Mouse (Mus musculus): ENCODE results near the gene Pigh. TPM values are rescaled to one million over a fixed set of nuclear protein-coding genes. Genes with fewer than 3 reads are reported as not detected.

Gene Pigh
- total and polyA plus RNA-seq, 3 experiments: 14.7 to 60.1 (median 47.3) TPM

DNA sequence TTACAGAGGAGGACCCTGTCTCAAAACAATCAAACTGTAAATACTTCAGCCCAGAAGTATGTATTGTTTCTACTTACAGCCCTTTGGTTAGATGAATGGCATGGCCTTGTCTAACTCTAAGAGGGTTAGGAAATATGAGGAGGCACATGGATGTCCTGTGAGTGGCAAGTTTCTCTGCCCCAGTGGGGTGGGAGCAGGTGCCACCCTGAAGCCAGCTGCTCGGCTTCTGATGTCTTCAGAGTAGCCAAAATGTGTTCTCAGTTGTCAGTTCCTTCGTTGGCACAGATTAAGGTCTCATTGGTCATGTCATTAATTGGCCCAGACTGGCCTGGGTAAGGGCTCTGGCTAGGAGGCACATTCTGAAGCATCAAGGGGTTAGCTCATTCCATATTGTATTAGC is 39.6 kb downstream of the Pigh start:
- no peaks in the 10 kb centered on the region for H3K4me1 ChIP-seq (ENCODE audit: insufficient read depth, low read depth, low read length)
- no peaks in the 10 kb centered on the region for H3K9me3 ChIP-seq (replicated peaks)
- H3K36me3 ChIP-seq (replicated peaks): no peaks in the 10 kb centered on the region
- DNase-seq (ENCODE audit: low spot score): no peak
- TF ChIP-seq CTCF (IDR thresholded peaks at IDR 0.05; ENCODE audit: low read depth, low read length): no peak
- TF ChIP-seq TAL1 (conservative IDR thresholded peaks at IDR 0.05; ENCODE audit: low read depth, low read length): no peak
- TF ChIP-seq POLR2AphosphoS5 (IDR thresholded peaks at IDR 0.05; ENCODE audit: insufficient replicate concordance, low read depth, low read length): no peak
- no peak for TF ChIP-seq GATA1 (IDR thresholded peaks at IDR 0.05; ENCODE audit: borderline replicate concordance, low read length)
- no peak for TF ChIP-seq GATA2 (IDR thresholded peaks at IDR 0.05; ENCODE audit: borderline replicate concordance, low read depth, low read length)
- no peak overlapping the region for H3K4me3 ChIP-seq (ENCODE audit: low read depth, low read length)
- ATAC-seq (ENCODE audit: extremely low read depth, insufficient number of reproducible peaks, low FRiP score, poor library complexity, severe bottlenecking): no peak
- peaks cover 46% of the 10 kb centered on the region for H3K27me3 ChIP-seq (ENCODE audit: insufficient read depth, low read length)

- Histone ChIP-seq H3K4me1 (ENCODE audit: insufficient read depth, low read depth, low read length) (no peaks in the 10 kb centered on the region), H3K36me3 (replicated peaks) (no peaks in the 10 kb centered on the region), H3K27me3 (ENCODE audit: insufficient read depth, low read length) (peaks cover 42% of the 10 kb centered on the region), H3K9me3 (replicated peaks) (no peaks in the 10 kb centered on the region), H3K4me3 (ENCODE audit: low read depth, low read length) (no peak overlapping the region)
- ATAC-seq (ENCODE audit: extremely low read depth, insufficient number of reproducible peaks, low FRiP score, poor library complexity, severe bottlenecking) (no peak), DNase-seq (ENCODE audit: low spot score) (no peak)
- no peak for TF ChIP-seq GATA1 (IDR thresholded peaks at IDR 0.05; ENCODE audit: borderline replicate concordance, low read length)
- no peak for TF ChIP-seq CTCF (IDR thresholded peaks at IDR 0.05; ENCODE audit: low read depth, low read length)
- no peak for TF ChIP-seq GATA2 (IDR thresholded peaks at IDR 0.05; ENCODE audit: borderline replicate concordance, low read depth, low read length)
Measured at GRCm38 (mm10) chr12:79048898-79049297, 40.6 kb downstream of the Pigh start.

- DNase-seq (ENCODE audit: low spot score): no peak
- no peak for TF ChIP-seq GATA2 (IDR thresholded peaks at IDR 0.05; ENCODE audit: borderline replicate concordance, low read depth, low read length)
- no peak for TF ChIP-seq POLR2AphosphoS5 (IDR thresholded peaks at IDR 0.05; ENCODE audit: insufficient replicate concordance, low read depth, low read length)
- no peak for TF ChIP-seq TAL1 (conservative IDR thresholded peaks at IDR 0.05; ENCODE audit: low read depth, low read length)
- TF ChIP-seq GATA1 (IDR thresholded peaks at IDR 0.05; ENCODE audit: borderline replicate concordance, low read length): no peak
- TF ChIP-seq CTCF (IDR thresholded peaks at IDR 0.05; ENCODE audit: low read depth, low read length): no peak
- no peaks in the 10 kb centered on the region for H3K36me3 ChIP-seq (replicated peaks)
Measured at GRCm38 (mm10) chr12:79047203-79047602, 42.2 kb downstream of the Pigh start.

GRCm38 (mm10) chr12:79046171-79046570 is 43.3 kb downstream of the Pigh start:
- DNase-seq (ENCODE audit: low spot score) (no peak), ATAC-seq (ENCODE audit: extremely low read depth, insufficient number of reproducible peaks, low FRiP score, poor library complexity, severe bottlenecking) (no peak)
- no peaks in the 10 kb centered on the region for H3K36me3 ChIP-seq (replicated peaks)
- no peak overlapping the region for H3K4me3 ChIP-seq (ENCODE audit: low read depth, low read length)
- peaks cover 39% of the 10 kb centered on the region for H3K27me3 ChIP-seq (ENCODE audit: insufficient read depth, low read length)
- no peak for TF ChIP-seq POLR2AphosphoS5 (IDR thresholded peaks at IDR 0.05; ENCODE audit: insufficient replicate concordance, low read depth, low read length)
- no peak for TF ChIP-seq GATA1 (IDR thresholded peaks at IDR 0.05; ENCODE audit: borderline replicate concordance, low read length)
- TF ChIP-seq TAL1 (conservative IDR thresholded peaks at IDR 0.05; ENCODE audit: low read depth, low read length): no peak
- TF ChIP-seq CTCF (IDR thresholded peaks at IDR 0.05; ENCODE audit: low read depth, low read length): no peak
- no peak for TF ChIP-seq GATA2 (IDR thresholded peaks at IDR 0.05; ENCODE audit: borderline replicate concordance, low read depth, low read length)
- no peaks in the 10 kb centered on the region for H3K9me3 ChIP-seq (replicated peaks)
- peaks cover 7% of the 10 kb centered on the region for H3K4me1 ChIP-seq (ENCODE audit: insufficient read depth, low read depth, low read length)

More at GRCm38 (mm10) chr12:79047203-79047602, 42.2 kb downstream of the Pigh start:
- no peak for ATAC-seq (ENCODE audit: extremely low read depth, insufficient number of reproducible peaks, low FRiP score, poor library complexity, severe bottlenecking)
- H3K4me1 ChIP-seq (ENCODE audit: insufficient read depth, low read depth, low read length): no peaks in the 10 kb centered on the region
- H3K4me3 ChIP-seq (ENCODE audit: low read depth, low read length): no peak overlapping the region
- H3K27me3 ChIP-seq (ENCODE audit: insufficient read depth, low read length): peaks cover 42% of the 10 kb centered on the region
- H3K9me3 ChIP-seq (replicated peaks): no peaks in the 10 kb centered on the region

DNA sequence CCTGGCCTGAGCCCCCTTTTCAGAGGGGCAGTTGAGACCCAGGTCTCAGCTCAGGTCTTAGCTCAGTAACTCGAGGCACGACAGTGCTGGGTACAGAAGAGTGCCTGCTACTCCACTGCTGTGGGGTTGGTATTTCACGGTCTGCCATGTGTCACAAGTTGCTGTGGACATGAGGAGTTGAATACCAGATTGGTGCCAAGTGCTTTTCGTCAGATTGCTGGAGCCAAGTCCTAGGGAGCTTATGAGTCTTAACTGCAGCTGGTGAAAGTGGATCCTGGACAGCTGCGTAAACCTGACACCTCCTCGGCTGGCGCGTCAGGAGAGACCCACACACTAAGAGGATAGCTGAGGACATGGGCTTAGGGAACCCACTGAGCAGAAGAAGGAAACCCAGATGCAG is 44.8 kb downstream of the Pigh start:
- ATAC-seq (ENCODE audit: extremely low read depth, insufficient number of reproducible peaks, low FRiP score, poor library complexity, severe bottlenecking) (no peak), DNase-seq (ENCODE audit: low spot score) (no peak)
- H3K4me1 ChIP-seq (ENCODE audit: insufficient read depth, low read depth, low read length): peaks cover 7% of the 10 kb centered on the region
- no peak for TF ChIP-seq POLR2AphosphoS5 (IDR thresholded peaks at IDR 0.05; ENCODE audit: insufficient replicate concordance, low read depth, low read length)
- TF ChIP-seq CTCF (IDR thresholded peaks at IDR 0.05; ENCODE audit: low read depth, low read length): no peak
- TF ChIP-seq GATA1 (IDR thresholded peaks at IDR 0.05; ENCODE audit: borderline replicate concordance, low read length): no peak
- no peak for TF ChIP-seq GATA2 (IDR thresholded peaks at IDR 0.05; ENCODE audit: borderline replicate concordance, low read depth, low read length)
- TF ChIP-seq TAL1 (conservative IDR thresholded peaks at IDR 0.05; ENCODE audit: low read depth, low read length): no peak
- no peaks in the 10 kb centered on the region for H3K9me3 ChIP-seq (replicated peaks)
- peaks cover 38% of the 10 kb centered on the region for H3K27me3 ChIP-seq (ENCODE audit: insufficient read depth, low read length)
- H3K36me3 ChIP-seq (replicated peaks): no peaks in the 10 kb centered on the region
- H3K4me3 ChIP-seq (ENCODE audit: low read depth, low read length): no peak overlapping the region

DNA sequence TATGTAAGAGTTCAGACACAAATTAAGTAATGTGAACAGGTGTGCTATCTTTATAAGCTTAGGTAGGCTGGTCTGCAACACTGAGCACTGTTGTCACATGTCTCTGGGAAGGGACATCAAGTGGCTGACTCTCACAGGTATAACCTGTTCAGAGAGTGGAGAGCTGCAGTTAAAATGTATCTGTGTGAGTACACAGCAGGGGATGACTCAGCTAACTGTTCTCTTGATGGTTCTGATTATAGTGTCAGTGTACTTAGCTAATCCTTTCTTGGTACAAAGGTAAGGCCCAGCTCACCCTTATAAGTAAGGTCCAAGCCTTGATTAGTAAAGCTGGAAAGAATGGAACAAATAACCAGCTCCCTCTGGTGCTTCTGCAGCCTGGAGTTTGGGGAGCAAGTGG is 48.0 kb downstream of the Pigh start:
- H3K36me3 ChIP-seq (replicated peaks): no peaks in the 10 kb centered on the region
- H3K27me3 ChIP-seq (ENCODE audit: insufficient read depth, low read length): peaks cover 29% of the 10 kb centered on the region
- H3K4me1 ChIP-seq (ENCODE audit: insufficient read depth, low read depth, low read length): peaks cover 7% of the 10 kb centered on the region
- TF ChIP-seq CTCF (IDR thresholded peaks at IDR 0.05; ENCODE audit: low read depth, low read length) (no peak), TAL1 (conservative IDR thresholded peaks at IDR 0.05; ENCODE audit: low read depth, low read length) (no peak), GATA2 (IDR thresholded peaks at IDR 0.05; ENCODE audit: borderline replicate concordance, low read depth, low read length) (no peak), POLR2AphosphoS5 (IDR thresholded peaks at IDR 0.05; ENCODE audit: insufficient replicate concordance, low read depth, low read length) (no peak), GATA1 (IDR thresholded peaks at IDR 0.05; ENCODE audit: borderline replicate concordance, low read length) (no peak)
- ATAC-seq (ENCODE audit: extremely low read depth, insufficient number of reproducible peaks, low FRiP score, poor library complexity, severe bottlenecking) (no peak; the same call in 1 of the 2 replicates), DNase-seq (ENCODE audit: low spot score) (no peak)
- H3K9me3 ChIP-seq (replicated peaks): no peaks in the 10 kb centered on the region
- no peak overlapping the region for H3K4me3 ChIP-seq (ENCODE audit: low read depth, low read length)

All from G1E (cell line).